Mouse (Mus musculus) lung, embryonic 14.5 days (tissue): ENCODE measurements around the gene Bckdha. TPM values are rescaled to one million over a fixed set of nuclear protein-coding genes. Genes with fewer than 3 reads are reported as not detected.

Experiments
- ATAC-seq: fragments of 200-750 bp; cut with Nextera tagmentation; 2 replicates; pipeline ENCODE4 v1.8.0; 2017; ENCODE audit warnings: mild to moderate bottlenecking, moderate TSS enrichment, moderate library complexity; ENCODE audit not compliant: insufficient read depth
- DNase-seq: peaks from one replicate; pipeline ENCODE4 v3.0.0-alpha.2; 2015
- H3K27ac ChIP-seq: fragments of 300-500 bp; sonication (generic); 2 replicates; pipeline ENCODE4 v1.5.1; 2014; ENCODE audit warnings: low read depth, mild to moderate bottlenecking, moderate library complexity
- H3K27me3 ChIP-seq: fragments of 300-500 bp; sonication (generic); 2 replicates; pipeline ENCODE4 v1.6.1; 2014; ENCODE audit warnings: low read length, control low read depth; ENCODE audit not compliant: insufficient read depth
- H3K36me3 ChIP-seq: fragments of 300-500 bp; sonication (generic); 2 replicates; pipeline ENCODE4 v1.6.1; 2014; ENCODE audit warnings: control low read depth; ENCODE audit not compliant: insufficient read depth
- H3K4me1 ChIP-seq: fragments of 300-500 bp; sonication (generic); 2 replicates; pipeline ENCODE4 v1.6.1; 2014; ENCODE audit warnings: antibody characterized with exemption, control low read depth; ENCODE audit not compliant: insufficient read depth
- H3K4me2 ChIP-seq: fragments of 300-500 bp; sonication (generic); 2 replicates; pipeline ENCODE4 v1.6.1; 2014; ENCODE audit warnings: mild to moderate bottlenecking
- H3K4me3 ChIP-seq: fragments of 300-500 bp; sonication (generic); 2 replicates; pipeline ENCODE4 v1.5.1; 2014; ENCODE audit warnings: low read depth, low read length
- H3K9ac ChIP-seq: fragments of 300-500 bp; sonication (generic); 2 replicates; pipeline ENCODE4 v1.6.1; 2014
- H3K9me3 ChIP-seq: fragments of 300-500 bp; sonication (generic); 2 replicates; pipeline ENCODE4 v1.6.1; 2016; ENCODE audit warnings: low read depth, low read length, control low read depth
- CTCF ChIP-seq: IDR thresholded peaks from 2 replicates; pipeline ENCODE4 v1.5.1; 2016; ENCODE audit warnings: antibody characterized with exemption, low read depth
- WGBS: fragments of 180-500 bp; shearing (Covaris S2); extraction: QIAGEN DNeasy Blood & Tissue Kit; methylation state at CpG from one replicate; pipeline ENCODE4 v1.1.7; 2014; 5-methylcytosine and 5-hydroxymethylcytosine counted together
- polyA plus RNA-seq: library from polyadenylated mRNA; unstranded; fragments of >200 nt; fragmentation: Nextera tagmentation; extraction: Ambion mirVana; gene quantifications from 2 replicates; pipeline ENCODE4 v1.2.1, GENCODE M21; 2014

Gene Bckdha
- polyA plus RNA-seq, 1 experiment from 2014 or later = 42.1 TPM

DNA sequence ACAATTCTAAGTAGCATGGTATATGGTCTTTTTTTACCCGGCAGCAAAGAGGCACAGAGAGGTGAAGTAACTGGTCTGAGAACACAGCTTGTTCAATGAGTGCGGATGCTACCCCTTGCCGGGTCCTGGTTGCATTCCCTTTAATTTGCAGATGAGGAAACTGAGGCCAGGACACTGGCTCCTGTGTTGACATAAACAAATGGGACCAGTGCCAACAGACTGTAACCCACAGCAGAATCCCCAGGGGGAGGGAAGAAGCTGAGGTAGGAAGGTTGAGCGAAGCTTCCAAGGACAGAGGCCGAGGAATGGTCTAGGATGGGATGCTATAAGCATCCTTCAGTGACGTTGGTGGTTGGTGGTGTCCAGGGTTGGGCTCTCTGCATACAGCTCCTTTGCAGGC lies 16.6 kb upstream of the Bckdha start:
- DNase-seq = no peak
- Histone ChIP-seq H3K9ac (no peak overlapping the region), H3K36me3 (no peaks in the 10 kb centered on the region), H3K27me3 (peaks cover 32% of the 10 kb centered on the region), H3K4me3 (peak overlapping the region; percentile 29; the same call in 1 of the 2 replicates), H3K27ac (no peak overlapping the region), H3K9me3 (no peaks in the 10 kb centered on the region), H3K4me2 (peak overlapping the region; percentile 56), H3K4me1 (0 out of 2 replicates have a peak, but pooled peaks cover 4% of the 10 kb centered on the region)
- ATAC-seq = no peak
- TF ChIP-seq CTCF = no peak
- 50% methylated on average over 6 of the region's 6 CpGs for WGBS

DNA sequence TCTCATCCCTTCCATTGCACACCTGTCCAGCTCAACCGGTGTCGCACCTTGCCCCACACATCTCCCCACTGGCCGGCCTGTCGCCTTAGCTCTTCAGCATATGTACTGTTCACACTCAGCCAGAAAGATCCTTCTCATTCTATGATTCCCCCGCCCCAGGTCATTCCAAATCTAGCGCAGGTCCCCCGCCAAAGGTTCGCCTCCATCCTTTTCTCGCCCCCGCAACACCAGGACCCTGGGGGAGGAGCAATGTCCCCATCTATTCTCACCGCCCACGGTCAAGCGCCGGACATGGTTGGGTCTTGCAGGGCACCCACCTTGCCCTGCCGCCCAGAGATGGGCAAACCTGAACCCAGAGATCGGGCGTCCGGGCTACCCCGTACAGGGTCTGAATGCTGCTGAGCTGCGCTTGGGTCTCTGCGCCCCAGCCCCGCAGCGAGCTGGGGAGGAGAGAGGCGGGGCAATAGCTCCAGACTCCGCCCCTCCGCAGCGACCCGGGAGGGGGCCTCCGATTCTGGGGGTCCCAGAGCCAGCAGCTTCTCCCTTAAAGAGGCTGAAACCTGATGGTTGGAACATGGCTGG lies 16.0 kb upstream of the Bckdha start, which contains the start of gene Tmem91:
Gene Tmem91 (minus strand): TSS at position 448 of the 582 bp plus-strand sequence.
- Histone ChIP-seq H3K27me3 (peaks cover 32% of the 10 kb centered on the region), H3K27ac (no peak within 1 kb of the TSS), H3K36me3 (no peaks in the 10 kb centered on the region), H3K4me2 (peak within 1 kb of the TSS; percentile 56), H3K9ac (0 out of 2 replicates have a peak within 1 kb of the TSS, but pooled peaks have one; percentile 6), H3K9me3 (no peaks in the 10 kb centered on the region), H3K4me3 (peak within 1 kb of the TSS; percentile 29), H3K4me1 (0 out of 2 replicates have a peak, but pooled peaks cover 4% of the 10 kb centered on the region)
- ATAC-seq (no peak), DNase-seq (no peak)
- TF ChIP-seq CTCF = no peak
- whole genome bisulfite sequencing = 3% methylated on average over 29 of the region's 29 CpGs

DNA sequence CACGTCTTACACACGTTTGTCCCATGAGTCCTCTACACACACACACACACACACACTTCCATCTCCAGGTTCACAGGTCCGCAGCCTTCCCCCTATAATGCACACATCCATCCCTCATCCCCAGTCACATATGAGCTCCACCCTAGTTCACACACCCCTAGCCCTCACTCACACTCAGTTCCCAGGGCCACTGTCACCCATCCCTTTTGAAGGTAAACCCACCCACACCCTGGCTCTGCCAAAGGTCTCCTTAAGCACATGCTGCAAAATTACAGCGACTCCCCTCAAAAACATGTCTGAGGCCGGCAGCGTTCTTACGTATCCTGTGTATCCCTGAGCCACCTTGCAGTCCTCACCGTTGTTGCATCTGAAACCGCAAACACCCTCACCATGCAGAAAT lies 15.5 kb upstream of the Bckdha start:
- H3K4me1 ChIP-seq = 0 out of 2 replicates have a peak, but pooled peaks cover 4% of the 10 kb centered on the region
- DNase-seq (no peak), ATAC-seq (no peak)
- no peaks in the 10 kb centered on the region for H3K9me3 ChIP-seq
- no peak overlapping the region for H3K27ac ChIP-seq
- peaks cover 32% of the 10 kb centered on the region for H3K27me3 ChIP-seq
- WGBS = 28% methylated on average over 9 of the region's 9 CpGs
- no peak overlapping the region for H3K9ac ChIP-seq
- peak overlapping the region; percentile 56 for H3K4me2 ChIP-seq
- H3K4me3 ChIP-seq = peak overlapping the region; percentile 29; the same call in 1 of the 2 replicates
- peaks cover under 1% of the 10 kb centered on the region; the same call in 1 of the 2 replicates for H3K36me3 ChIP-seq
- TF ChIP-seq CTCF = no peak

DNA sequence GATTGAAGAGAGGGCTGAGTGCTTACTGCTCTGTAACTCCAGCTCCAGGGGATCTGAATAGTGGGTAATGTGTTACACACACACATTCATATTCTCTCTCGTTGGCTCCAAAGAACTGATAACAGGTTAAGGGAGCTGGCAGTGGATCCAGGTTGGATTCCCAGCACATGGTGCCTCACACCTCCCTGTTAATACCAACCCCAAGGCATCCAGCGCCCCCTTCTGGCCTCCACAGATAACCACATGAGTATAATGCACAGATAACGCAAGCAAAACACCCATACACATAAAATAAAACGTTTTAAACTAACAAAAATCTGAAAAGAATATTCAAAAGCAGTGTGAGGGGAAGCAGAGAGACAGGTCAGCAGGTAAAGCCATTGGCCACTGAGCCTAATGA lies 13.7 kb upstream of the Bckdha start:
- Histone ChIP-seq H3K4me2 (no peak overlapping the region), H3K4me1 (0 out of 2 replicates have a peak, but pooled peaks cover 4% of the 10 kb centered on the region), H3K9ac (no peak overlapping the region), H3K36me3 (peaks cover 18% of the 10 kb centered on the region; the same call in 1 of the 2 replicates), H3K9me3 (no peaks in the 10 kb centered on the region), H3K4me3 (no peak overlapping the region), H3K27ac (no peak overlapping the region), H3K27me3 (peaks cover 28% of the 10 kb centered on the region)
- ATAC-seq (no peak), DNase-seq (no peak)
- 46% methylated on average over 4 of the region's 4 CpGs for WGBS
- no peak for TF ChIP-seq CTCF

DNA sequence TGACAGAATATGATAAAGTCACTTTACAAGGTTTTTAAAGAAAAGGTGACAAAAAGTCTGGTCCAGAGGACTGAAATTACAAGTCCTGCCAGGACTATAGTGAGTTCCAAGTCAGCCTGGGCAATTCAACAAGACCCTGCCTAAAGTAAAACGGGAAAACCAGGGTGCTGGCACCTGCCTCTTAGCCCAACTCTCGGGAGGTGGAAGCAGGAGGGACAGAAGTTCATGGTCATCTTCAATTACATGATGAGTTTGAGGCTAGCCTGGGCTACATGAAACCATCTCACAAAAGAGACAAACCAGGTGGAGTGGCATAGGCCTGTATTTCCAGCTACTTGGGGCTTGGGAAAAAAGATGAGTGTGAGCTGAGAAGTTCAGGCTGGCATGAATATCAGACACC lies 12.9 kb upstream of the Bckdha start:
- 57% methylated on average over 2 of the region's 2 CpGs for WGBS
- Histone ChIP-seq H3K27me3 (peaks cover 28% of the 10 kb centered on the region), H3K4me3 (no peak overlapping the region), H3K4me1 (0 out of 2 replicates have a peak, but pooled peaks cover 4% of the 10 kb centered on the region), H3K36me3 (peaks cover 25% of the 10 kb centered on the region; the same call in 1 of the 2 replicates), H3K9ac (no peak overlapping the region), H3K4me2 (no peak overlapping the region), H3K9me3 (no peaks in the 10 kb centered on the region), H3K27ac (no peak overlapping the region)
- no peak for TF ChIP-seq CTCF
- no peak for DNase-seq
- no peak for ATAC-seq

DNA sequence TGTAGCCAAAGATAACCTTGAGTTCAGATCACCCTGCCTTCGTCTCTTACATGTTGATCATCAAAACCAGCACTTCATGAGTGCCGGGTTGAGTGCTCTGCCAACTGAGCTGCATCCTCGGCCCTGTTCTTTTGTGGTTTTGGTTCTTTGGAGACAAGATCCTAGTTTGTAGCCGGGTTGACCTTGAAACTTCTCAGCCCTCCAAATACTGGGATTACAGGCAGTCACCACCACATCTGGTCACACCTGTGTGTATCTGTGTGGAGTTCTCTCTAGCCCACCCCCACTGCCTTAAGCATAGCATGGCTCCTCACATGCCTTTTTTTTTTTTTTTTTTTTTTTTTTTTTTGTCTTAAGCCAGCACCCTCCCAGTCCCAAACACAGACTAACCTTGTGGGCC lies 11.3 kb upstream of the Bckdha start:
- H3K4me3 ChIP-seq = no peak overlapping the region
- ATAC-seq (no peak), DNase-seq (no peak)
- H3K4me2 ChIP-seq = no peak overlapping the region
- no peak for TF ChIP-seq CTCF
- 82% methylated on average over 4 of the region's 4 CpGs for whole genome bisulfite sequencing
- no peaks in the 10 kb centered on the region for H3K9me3 ChIP-seq
- H3K27me3 ChIP-seq = peaks cover 20% of the 10 kb centered on the region
- H3K9ac ChIP-seq = no peak overlapping the region
- no peak overlapping the region for H3K27ac ChIP-seq
- H3K4me1 ChIP-seq = no peaks in the 10 kb centered on the region
- peaks cover 36% of the 10 kb centered on the region; the same call in 1 of the 2 replicates for H3K36me3 ChIP-seq

DNA sequence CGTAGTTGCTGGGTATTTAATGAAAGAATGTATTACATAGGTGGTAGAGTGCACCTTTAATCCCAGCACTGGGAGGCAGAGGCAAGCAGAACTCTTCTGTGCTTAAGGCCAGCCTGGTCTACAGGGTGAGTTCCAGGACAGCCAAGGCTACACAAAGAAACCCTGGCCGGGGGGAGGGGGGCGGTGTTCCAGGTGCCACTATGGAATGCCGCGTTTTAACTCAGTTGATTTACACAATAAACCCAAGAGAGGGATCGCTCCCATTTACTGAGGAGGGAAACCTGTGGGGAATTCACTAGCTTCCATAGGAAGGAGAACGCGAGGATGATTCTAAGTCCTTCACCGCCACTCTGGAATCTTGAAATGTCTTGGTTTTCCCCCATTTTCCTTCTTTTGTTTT lies 10.8 kb upstream of the Bckdha start:
- Histone ChIP-seq H3K4me2 (no peak overlapping the region), H3K4me1 (no peaks in the 10 kb centered on the region), H3K9ac (no peak overlapping the region), H3K27ac (no peak overlapping the region), H3K9me3 (no peaks in the 10 kb centered on the region), H3K27me3 (peaks cover 15% of the 10 kb centered on the region), H3K36me3 (peaks cover 40% of the 10 kb centered on the region), H3K4me3 (no peak overlapping the region)
- no peak for ATAC-seq
- TF ChIP-seq CTCF = no peak
- WGBS = 78% methylated on average over 9 of the region's 9 CpGs
- no peak for DNase-seq
